Mouse (Mus musculus): Measurements from ENCODE around the gene Cryaa.
"Not testable (repeated sequence)": the region's sequence is repeated elsewhere in the genome, so short reads cannot be mapped to it uniquely, and the experiment has no call there.

Cryaa gene

DNA sequence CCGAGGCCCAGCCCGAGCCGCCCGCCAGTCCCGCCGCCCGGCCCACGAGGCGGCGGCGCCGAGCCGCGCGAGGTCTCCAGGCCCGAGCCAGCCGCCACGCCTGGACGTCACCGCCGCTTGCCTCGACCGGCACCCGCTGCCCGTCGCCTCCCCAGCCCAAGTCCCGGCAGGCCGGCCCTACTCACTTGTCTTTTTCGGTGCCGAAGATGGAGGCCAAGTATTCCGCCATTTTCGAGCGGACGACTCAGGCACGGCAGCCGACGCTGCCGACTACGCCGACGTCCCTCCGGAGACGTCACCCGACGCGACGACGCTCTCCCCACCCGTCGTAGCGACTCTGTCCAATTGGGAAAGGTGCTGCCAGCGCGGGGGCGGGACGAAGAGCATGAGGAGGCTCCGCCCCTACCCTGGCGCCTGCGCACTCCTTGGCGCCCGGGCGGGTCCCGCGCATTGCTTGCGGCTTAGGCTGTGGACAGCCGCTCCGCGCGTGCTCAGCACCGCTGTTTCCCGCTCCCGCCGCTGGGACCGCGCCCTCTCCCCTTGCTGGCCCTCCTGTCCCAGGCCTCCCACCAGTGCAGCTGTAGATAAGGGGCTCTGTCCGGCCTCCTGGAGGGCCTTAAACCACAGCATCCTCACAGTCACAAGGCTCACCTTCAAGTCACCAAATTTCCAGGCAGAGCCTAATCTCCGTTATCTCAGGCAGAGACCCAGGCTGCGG, 19.0 kb upstream of the Cryaa start, which contains the start of gene U2af1:
Gene U2af1, minus strand, starts transcription at position 425 of the 718 bp plus-strand sequence.
- DNase-seq (ENCODE audit: extremely low read depth, insufficient read length, low spot score) = peak; percentile 99

DNA sequence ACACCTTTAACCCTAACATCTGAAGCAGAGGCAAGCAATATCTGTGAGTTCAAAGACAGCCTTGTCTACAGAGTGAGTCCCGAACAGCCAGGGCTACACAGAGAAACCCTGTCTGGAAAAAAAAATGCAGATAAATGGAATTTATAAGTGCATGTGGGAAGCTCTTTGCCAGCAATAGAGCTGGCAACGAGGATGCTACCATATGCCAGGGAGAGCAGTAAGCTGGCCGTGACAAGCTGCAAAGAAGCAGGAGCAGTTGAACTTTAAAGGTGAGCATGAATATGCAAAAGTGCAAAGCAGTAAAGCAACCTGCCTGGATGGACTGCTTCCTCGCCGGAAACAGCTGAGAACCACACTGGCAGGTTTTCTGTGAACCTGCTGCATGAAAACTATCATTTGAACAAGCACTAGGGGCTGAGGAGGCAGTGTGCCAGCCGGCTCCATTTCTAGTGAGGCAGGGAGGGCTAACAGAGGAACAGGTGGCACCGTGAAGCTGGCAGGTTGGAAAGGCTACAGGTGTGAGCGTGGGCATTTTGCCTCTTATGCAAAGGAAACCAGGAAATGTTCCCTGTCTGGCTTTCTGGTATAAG, 16.9 kb upstream of the Cryaa start:
- no peak for DNase-seq (ENCODE audit: extremely low read depth, insufficient read length, low spot score)

DNA sequence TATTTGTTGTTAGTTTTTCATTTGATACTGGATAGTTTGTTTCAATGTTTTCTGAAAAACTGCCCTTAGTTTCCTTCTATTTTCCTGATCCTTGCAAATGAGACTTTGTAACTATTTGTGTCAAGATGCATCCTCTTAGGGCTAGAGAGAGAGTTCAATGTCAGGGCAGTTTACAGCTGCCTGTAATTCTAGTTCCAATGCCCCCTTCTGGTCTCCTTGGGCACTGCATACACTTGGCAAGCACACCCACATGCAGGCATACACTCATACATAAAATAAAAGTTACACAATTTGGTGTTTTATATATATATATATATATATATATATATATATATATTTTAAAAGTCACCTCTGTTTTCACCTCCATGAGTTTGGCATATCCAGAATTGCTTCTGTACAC, 14.8 kb upstream of the Cryaa start:
- no peak for DNase-seq (ENCODE audit: extremely low read depth, insufficient read length, low spot score)

- DNase-seq (ENCODE audit: extremely low read depth, insufficient read length, low spot score) = peak; percentile 67
These were observed 12.8 kb upstream of the Cryaa start for GRCm38 (mm10) chr17:31664760-31665159.

DNA sequence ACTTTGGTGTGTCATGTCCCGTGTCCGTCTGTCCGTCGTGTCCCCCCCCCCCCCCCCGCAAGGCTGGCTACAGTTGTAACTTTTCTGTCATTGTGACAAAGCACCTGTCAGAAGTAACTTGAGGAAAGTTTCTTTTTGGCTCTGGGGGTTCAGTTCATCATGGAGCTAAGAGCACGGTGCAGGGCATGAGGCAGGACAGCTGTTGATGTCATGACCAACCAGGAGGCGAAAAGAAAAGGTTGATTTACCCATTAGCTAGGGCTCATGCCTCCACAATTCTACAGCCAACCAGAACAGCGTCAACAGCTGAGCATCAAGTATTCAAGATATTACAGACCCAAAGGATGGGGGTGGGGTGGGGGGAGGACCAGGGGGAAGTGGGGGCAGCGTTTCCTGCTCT, 9.3 kb upstream of the Cryaa start:
- no peak for DNase-seq (ENCODE audit: extremely low read depth, insufficient read length, low spot score)

DNA sequence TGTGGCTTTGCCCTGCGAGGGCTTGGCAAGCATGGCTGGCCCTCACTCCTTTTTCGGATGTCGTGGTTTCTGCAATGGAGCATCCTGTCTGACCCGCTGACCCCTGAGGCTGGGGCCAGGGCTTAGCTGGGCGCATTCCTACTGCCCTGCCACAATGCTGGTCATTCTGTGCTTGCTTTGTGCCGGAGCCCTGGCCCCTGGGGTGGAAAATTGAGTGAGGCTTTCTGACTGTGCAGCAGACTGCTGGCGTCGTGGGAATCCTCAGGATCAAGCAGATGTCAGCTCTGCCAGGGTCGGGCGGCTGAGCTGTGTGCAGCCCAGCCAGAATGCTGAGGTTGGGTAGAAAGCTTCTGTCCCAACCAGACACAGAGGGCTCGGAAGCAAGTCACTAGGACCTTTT, 7.4 kb upstream of the Cryaa start:
- DNase-seq (ENCODE audit: extremely low read depth, insufficient read length, low spot score) = peak; percentile 82

DNA sequence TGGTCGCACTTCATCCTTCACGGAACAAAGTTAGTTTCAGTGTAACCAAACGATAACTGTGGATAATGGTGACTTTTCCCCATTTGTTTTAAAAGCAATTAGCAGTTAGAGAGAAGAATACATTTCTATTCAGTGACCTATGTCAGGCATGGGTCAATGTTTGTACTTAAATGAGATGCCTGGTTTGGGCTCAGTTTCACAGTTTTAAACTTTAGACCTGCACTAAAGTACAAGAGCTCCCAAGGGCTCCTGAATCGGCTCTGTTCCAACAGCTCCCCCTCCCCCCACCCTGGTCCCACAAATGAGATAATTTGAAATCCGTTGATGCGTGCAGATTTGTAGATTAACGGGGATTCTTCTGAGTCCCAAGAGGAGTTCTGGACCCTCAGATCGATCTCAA, 5.9 kb upstream of the Cryaa start:
- no peak for DNase-seq (ENCODE audit: extremely low read depth, insufficient read length, low spot score)

DNA sequence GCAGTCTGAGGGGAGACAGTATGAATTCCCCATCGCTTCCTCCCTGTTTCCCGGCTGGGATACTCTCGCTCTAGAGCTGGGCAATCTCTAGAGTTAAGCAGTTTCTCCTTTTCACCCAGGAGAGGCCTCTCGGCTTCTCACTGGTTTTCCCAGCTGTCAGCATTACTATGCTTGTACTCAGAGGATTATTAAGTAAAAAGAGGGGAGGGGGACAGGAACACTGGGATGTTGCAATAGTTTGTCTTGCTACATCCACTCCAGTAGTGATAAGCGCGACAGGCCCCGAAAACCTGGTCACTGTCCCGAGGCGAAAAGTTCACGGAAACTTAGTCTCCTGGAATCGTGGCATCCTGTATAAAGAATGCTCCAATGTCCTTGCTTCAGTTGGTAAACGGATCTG, 5.3 kb upstream of the Cryaa start:
- no peak for DNase-seq (ENCODE audit: extremely low read depth, insufficient read length, low spot score)

- DNase-seq (ENCODE audit: extremely low read depth, insufficient read length, low spot score) = no peak
These were observed 3.2 kb upstream of the Cryaa start for GRCm38 (mm10) chr17:31674426-31674825.

- no peak for DNase-seq (ENCODE audit: extremely low read depth, insufficient read length, low spot score)
These were observed 2.8 kb downstream of the Cryaa start for GRCm38 (mm10) chr17:31680450-31680849.

GRCm38 (mm10) chr17:31685514-31686224, 8.1 kb downstream of the Cryaa start:
- DNase-seq (ENCODE audit: extremely low read depth, insufficient read length, low spot score) = peak; percentile 51

GRCm38 (mm10) chr17:31686225-31686564, 8.6 kb downstream of the Cryaa start:
- no peak for DNase-seq (ENCODE audit: extremely low read depth, insufficient read length, low spot score)

DNA sequence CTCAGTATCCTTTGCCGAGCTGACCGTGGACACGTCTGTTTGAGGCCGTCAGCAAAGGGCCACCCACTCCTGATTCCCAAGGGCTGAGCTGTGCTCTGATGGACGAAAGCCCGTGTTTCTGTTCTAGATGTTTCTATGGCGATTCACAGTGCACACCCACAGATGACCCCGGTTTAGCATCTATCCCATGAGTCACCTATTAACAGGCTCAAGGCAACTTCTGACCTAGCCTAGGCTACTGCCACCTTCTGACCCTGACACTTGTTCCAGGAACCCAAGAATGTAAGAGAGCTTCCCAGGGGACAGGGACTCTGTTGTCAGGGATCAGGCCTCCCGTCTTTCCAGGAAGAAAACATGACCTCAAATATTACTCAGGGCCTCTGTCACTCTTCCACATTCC, 10.5 kb downstream of the Cryaa start:
- DNase-seq (ENCODE audit: extremely low read depth, insufficient read length, low spot score) = peak; percentile 37

GRCm38 (mm10) chr17:31689606-31690005, 12.0 kb downstream of the Cryaa start:
- no peak for DNase-seq (ENCODE audit: extremely low read depth, insufficient read length, low spot score)

DNA sequence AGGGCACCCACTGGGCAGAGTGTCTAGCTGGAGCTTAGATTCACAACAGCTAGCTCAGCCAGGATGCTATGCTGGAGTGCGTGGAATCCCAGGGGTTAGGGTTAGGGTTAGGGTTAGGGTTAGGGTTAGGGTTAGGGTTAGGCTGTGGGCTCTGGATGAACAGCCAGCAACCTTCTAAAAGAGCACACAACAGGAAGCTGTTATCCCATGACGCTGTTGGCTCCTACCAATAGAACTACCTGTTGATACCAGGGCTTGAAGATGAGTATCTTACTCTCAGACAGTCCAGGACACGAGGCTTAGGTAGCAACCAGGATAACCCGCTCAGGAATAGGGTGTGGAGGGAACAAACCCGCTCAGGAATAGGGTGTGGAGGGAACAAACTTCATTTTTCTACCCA, 15.3 kb downstream of the Cryaa start:
- DNase-seq (ENCODE audit: extremely low read depth, insufficient read length, low spot score) = no peak

DNA sequence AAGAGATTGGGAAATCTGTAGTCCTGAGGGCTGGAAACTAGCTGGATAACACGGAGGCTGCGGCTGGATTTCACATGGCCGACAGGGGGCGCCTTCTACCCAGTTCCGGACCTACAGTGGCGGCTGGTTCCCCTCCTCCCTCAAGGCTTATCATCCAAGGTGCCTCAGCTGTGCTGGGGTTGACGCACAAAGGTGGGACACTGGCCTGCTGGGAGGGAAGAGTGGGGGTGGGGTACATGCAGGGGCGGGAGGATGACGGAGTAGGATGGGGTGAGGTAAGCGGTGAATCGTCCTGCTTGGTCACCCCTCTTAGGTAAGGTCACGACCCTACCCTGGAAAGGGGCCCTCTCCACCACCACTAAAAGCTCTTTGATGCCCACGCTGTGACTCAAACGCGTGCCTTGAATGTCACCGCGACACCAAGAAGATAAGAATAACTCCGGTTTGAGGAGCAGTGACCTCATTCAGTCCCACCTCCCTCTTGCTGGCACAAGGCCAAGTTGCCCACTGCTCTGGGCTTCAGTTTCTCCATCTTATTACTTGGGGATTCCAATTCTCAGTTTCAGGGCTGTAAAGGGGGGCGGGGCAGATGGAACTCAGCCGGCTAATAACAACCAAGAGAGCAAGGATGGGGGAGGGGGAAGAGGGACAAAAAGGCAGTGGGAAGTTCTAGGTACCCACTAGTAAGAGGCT, 15.9 kb downstream of the Cryaa start:
- DNase-seq (ENCODE audit: extremely low read depth, insufficient read length, low spot score) = peak; percentile 35

DNA sequence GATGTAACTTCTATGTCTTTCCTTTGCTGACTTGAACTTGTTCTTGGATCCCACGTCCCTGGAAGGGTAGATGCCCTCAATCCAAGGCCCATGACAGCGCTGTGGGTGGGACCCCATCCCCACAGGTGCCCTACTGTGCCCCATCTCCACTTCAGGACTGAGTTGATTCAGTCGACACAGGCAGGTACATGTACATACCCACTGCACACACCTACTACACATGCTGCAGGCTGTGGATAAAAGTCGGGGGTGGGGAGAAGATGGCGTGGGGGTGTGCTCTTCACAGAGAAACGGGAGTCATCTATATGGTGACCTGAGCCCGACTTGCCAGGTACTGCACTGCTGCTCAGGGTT, 16.4 kb downstream of the Cryaa start:
- no peak for DNase-seq (ENCODE audit: extremely low read depth, insufficient read length, low spot score)

DNA sequence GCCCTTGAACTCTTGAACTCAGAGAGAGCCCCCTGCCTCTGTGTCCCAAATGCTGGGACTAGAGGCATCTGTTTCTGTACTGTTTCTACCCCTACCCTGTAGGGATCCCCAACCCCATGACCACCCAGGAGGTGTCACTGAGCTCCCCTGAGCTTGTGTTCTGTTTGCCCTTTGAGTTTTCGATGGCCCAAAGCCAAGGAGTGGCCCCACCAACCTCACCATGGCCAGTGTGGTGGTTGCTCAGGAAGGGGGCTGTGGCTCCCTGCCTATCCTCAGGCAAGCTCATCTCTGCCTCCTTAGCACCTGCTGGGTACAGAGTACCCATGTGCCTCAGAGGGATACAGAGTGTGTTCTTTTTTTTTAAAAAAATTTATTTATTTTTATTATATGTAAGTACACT, 17.3 kb downstream of the Cryaa start:
- DNase-seq (ENCODE audit: extremely low read depth, insufficient read length, low spot score) = no peak

GRCm38 (mm10) chr17:31695356-31695755, 17.7 kb downstream of the Cryaa start:
- DNase-seq (ENCODE audit: extremely low read depth, insufficient read length, low spot score) = not testable (repeated sequence)

DNA sequence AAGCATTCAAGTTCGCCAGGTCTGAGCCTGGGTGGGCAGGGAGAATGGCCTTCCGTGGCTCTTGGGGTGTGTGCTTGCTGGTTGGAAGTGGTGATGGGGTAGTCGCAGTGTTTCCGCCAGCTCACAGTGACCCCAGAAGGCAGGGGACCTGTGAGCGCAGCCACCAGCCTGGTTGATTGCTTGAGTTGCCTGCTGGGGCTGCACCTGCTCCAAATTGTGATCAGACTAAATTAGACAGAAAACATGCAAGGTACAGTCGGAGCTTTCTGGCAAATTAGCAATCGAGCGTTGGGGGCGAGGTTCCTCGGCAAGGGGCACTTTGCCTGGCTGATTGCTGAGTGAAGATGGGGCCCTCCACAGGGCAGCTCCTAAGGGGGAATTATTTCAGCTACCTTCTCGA, 20.7 kb downstream of the Cryaa start:
- no peak for DNase-seq (ENCODE audit: extremely low read depth, insufficient read length, low spot score)

DNA sequence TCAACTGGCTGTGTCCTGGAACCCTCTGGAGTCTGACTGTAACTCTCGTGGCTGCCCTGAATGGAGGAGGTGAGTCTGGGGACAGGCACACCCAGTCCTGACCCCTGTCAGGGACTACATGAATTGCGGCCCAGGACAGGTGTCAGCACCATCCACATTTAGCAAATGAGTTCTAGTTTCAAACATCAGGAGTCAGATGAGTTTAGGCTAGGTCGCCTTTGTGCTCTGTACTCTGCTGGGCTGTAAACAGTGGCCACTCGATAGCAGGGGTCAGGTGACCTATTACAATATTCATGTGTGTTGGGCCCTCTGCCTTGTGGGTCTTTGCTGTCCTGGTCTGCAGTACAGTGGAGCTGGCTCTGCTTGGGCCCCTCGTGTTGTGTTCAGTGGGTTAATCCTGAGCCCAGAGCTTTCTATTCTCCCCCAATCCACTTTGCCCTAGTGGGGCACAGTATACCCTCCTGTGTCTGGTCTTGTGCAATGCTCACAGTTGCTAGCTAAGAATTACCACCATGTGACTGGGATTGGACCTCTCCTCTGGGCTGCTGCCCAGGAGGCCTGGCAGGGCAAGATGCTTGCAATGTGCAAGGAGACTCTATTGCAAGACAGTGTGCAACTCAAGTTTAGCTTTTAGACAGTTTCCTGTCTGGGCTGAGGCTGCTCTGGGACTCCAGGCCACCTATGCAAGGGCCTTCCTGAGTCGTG, 25.8 kb downstream of the Cryaa start:
- no peak for DNase-seq (ENCODE audit: extremely low read depth, insufficient read length, low spot score)

Measured in 3134 (cell line).